Mouse (Mus musculus) limb, embryonic 10.5 days (tissue): ENCODE results near the gene Cep85l. TPM values are rescaled to one million over a fixed set of nuclear protein-coding genes. Genes with fewer than 3 reads are reported as not detected.

Source experiments
- polyA plus RNA-seq: library from polyadenylated mRNA; unstranded; fragments of >200 nt; fragmentation: Nextera tagmentation; extraction: Ambion mirVana; gene quantifications from 2 replicates; pipeline ENCODE4 v1.2.1, GENCODE M21; 2016

Cep85l gene
- polyA plus RNA-seq, 1 experiment from 2014 or later = 6.1 TPM

Other genes with a start within 250 kb of the Cep85l start
- 1.6 and 1.8 TPM in 2 replicates for gene Pln, start 42.3 kb downstream of the Cep85l start, polyA plus RNA-seq
- 176 and 177 TPM in 2 replicates for gene Asf1a, start 216.8 kb upstream of the Cep85l start, polyA plus RNA-seq